Mouse (Mus musculus): ENCODE data around the gene Cdk9. TPM values are rescaled to one million over a fixed set of nuclear protein-coding genes. Genes with fewer than 3 reads are reported as not detected.

Cdk9 gene
- total and polyA plus RNA-seq, 3 experiments: 30.9 to 125 TPM; not detected in 1

DNA sequence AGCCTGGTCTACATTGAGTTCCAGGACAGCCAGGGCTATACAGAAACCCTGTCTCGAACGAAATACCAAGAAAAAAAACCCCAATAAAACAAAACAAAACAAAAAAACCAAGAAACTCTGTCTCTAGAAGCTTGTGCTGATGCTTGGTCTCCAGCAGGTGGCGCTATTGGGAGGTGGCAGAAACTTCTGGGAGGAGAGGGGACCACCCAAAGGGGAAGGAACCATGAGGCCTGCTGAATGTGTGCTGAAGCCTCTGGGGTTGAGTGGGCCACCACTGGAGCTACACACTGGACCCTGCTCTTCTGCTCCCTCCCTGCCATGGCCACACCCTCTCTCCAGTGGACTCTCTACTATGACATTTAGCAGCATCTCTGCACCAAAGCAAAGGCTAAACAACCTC, 4.2 kb downstream of the Cdk9 start (continued):
- TF ChIP-seq SIN3A (IDR thresholded peaks at IDR 0.05; ENCODE audit: low read length) (peak; percentile 40; the same call in 1 of the 2 replicates), CHD2 (IDR thresholded peaks at IDR 0.05; ENCODE audit: low read length) (no peak), KAT2A (conservative IDR thresholded peaks at IDR 0.05; ENCODE audit: low read depth, low read length) (no peak)

- H3K4me3 ChIP-seq (ENCODE audit: control insufficient read depth in 1 of 2, insufficient read depth in 1 of 2, low read depth in 2 of 2, low read length in 2 of 2): no peak overlapping the region
- H3K79me2 ChIP-seq (ENCODE audit: control insufficient read depth, insufficient read depth, low read length, poor library complexity): peaks cover 26% of the 10 kb centered on the region
- no peaks in the 10 kb centered on the region for H3K9me3 ChIP-seq (replicated peaks; ENCODE audit: insufficient read depth, low read length)
- H3K27ac ChIP-seq (ENCODE audit: control insufficient read depth, low read depth, low read length): no peak overlapping the region
- H3K36me3 ChIP-seq (ENCODE audit: control insufficient read depth in 1 of 2, insufficient read depth in 2 of 2, low read length in 2 of 2): peaks cover 14 to 22% of the 10 kb centered on the region in 2 experiments
- TF ChIP-seq MYC (IDR thresholded peaks at IDR 0.05; ENCODE audit: low read depth, low read length): no peak
- no peak for TF ChIP-seq HCFC1 (IDR thresholded peaks at IDR 0.05; ENCODE audit: low read depth, low read length)
- no peak for TF ChIP-seq RCOR1 (IDR thresholded peaks at IDR 0.05; ENCODE audit: low read depth, low read length)
- no peak for TF ChIP-seq TCF12 (IDR thresholded peaks at IDR 0.05; ENCODE audit: low read depth, low read length)
- no peak for TF ChIP-seq ZKSCAN1 (IDR thresholded peaks at IDR 0.05; ENCODE audit: low read depth, low read length)
- TF ChIP-seq NRF1 (IDR thresholded peaks at IDR 0.05; ENCODE audit: insufficient read depth, low read depth, low read length, poor library complexity, severe bottlenecking): no peak
- TF ChIP-seq CTCF (IDR thresholded peaks at IDR 0.05 in 2 of 3, conservative IDR thresholded peaks at IDR 0.05 in 1 of 3; ENCODE audit: control insufficient read depth in 1 of 3, insufficient read depth in 1 of 3, low read depth in 2 of 3, low read length in 3 of 3, poor library complexity in 1 of 3, severe bottlenecking in 1 of 3): no peak
- no peak for TF ChIP-seq MYB (IDR thresholded peaks at IDR 0.05; ENCODE audit: low read depth, low read length)
- TF ChIP-seq ELF1 (IDR thresholded peaks at IDR 0.05; ENCODE audit: low read depth, low read length): no peak
- TF ChIP-seq POLR2AphosphoS5 (IDR thresholded peaks at IDR 0.05; ENCODE audit: borderline replicate concordance, low read depth, low read length): no peak
- TF ChIP-seq SMC3 (IDR thresholded peaks at IDR 0.05; ENCODE audit: low read depth, low read length): no peak
- TF ChIP-seq UBTF (IDR thresholded peaks at IDR 0.05; ENCODE audit: borderline replicate concordance, insufficient read depth, low read depth, low read length): no peak
- no peaks in the 10 kb centered on the region for H3K27me3 ChIP-seq (ENCODE audit: control insufficient read depth in 1 of 2, insufficient read depth in 2 of 2, low read length in 2 of 2)
- no peak for DNase-seq (ENCODE audit: low read depth, low spot score)
- H3K9ac ChIP-seq (ENCODE audit: control insufficient read depth, low read depth, low read length, poor library complexity, severe bottlenecking): no peak overlapping the region
- peaks cover 14 to 15% of the 10 kb centered on the region in 2 experiments for H3K4me1 ChIP-seq (ENCODE audit: control insufficient read depth in 1 of 2, insufficient read depth in 2 of 2, low read length in 2 of 2)
These were observed 5.9 kb downstream of the Cdk9 start for GRCm38 (mm10) chr2:32706971-32707370.

GRCm38 (mm10) chr2:32705018-32705417, 7.9 kb downstream of the Cdk9 start:
- no peaks in the 10 kb centered on the region for H3K9me3 ChIP-seq (replicated peaks; ENCODE audit: insufficient read depth, low read length)
- peaks cover 13% of the 10 kb centered on the region for H3K79me2 ChIP-seq (ENCODE audit: control insufficient read depth, insufficient read depth, low read length, poor library complexity)
- no peak overlapping the region for H3K27ac ChIP-seq (ENCODE audit: control insufficient read depth, low read depth, low read length)
- no peak for DNase-seq (ENCODE audit: low read depth, low spot score)
- H3K27me3 ChIP-seq (ENCODE audit: control insufficient read depth in 1 of 2, insufficient read depth in 2 of 2, low read length in 2 of 2): no peaks in the 10 kb centered on the region
- H3K36me3 ChIP-seq (ENCODE audit: control insufficient read depth in 1 of 2, insufficient read depth in 2 of 2, low read length in 2 of 2): peaks cover 6 to 12% of the 10 kb centered on the region in 2 experiments
- no peak for TF ChIP-seq ZNF384 (IDR thresholded peaks at IDR 0.05; ENCODE audit: low read depth, low read length)
- TF ChIP-seq MYB (IDR thresholded peaks at IDR 0.05; ENCODE audit: low read depth, low read length): no peak
- TF ChIP-seq RAD21 (IDR thresholded peaks at IDR 0.05; ENCODE audit: low read depth, low read length): no peak
- no peak for TF ChIP-seq ETS1 (IDR thresholded peaks at IDR 0.05; ENCODE audit: low read depth, low read length)
- TF ChIP-seq CHD2 (IDR thresholded peaks at IDR 0.05; ENCODE audit: low read length): no peak
- TF ChIP-seq ZC3H11A (IDR thresholded peaks at IDR 0.05; ENCODE audit: low read depth, low read length): no peak
- TF ChIP-seq E2F4 (IDR thresholded peaks at IDR 0.05; ENCODE audit: borderline replicate concordance, low read depth, low read length): no peak
- TF ChIP-seq MAX (IDR thresholded peaks at IDR 0.05; ENCODE audit: low read length): no peak
- no peak for TF ChIP-seq KAT2A (conservative IDR thresholded peaks at IDR 0.05; ENCODE audit: low read depth, low read length)
- no peak for TF ChIP-seq USF1 (IDR thresholded peaks at IDR 0.05; ENCODE audit: low read depth, low read length)
- no peak for TF ChIP-seq TCF12 (IDR thresholded peaks at IDR 0.05; ENCODE audit: low read depth, low read length)
- no peak overlapping the region for H3K9ac ChIP-seq (ENCODE audit: control insufficient read depth, low read depth, low read length, poor library complexity, severe bottlenecking)
- peaks cover 1 to 4% of the 10 kb centered on the region in 2 experiments for H3K4me1 ChIP-seq (ENCODE audit: control insufficient read depth in 1 of 2, insufficient read depth in 2 of 2, low read length in 2 of 2)
- no peak overlapping the region for H3K4me3 ChIP-seq (ENCODE audit: control insufficient read depth in 1 of 2, insufficient read depth in 1 of 2, low read depth in 2 of 2, low read length in 2 of 2)
